Mouse (Mus musculus): Measurements from ENCODE around the gene Naip5.
"Not testable (repeated sequence)": the region's sequence is repeated elsewhere in the genome, so short reads cannot be mapped to it uniquely, and the experiment has no call there.

Gene Naip5

DNA sequence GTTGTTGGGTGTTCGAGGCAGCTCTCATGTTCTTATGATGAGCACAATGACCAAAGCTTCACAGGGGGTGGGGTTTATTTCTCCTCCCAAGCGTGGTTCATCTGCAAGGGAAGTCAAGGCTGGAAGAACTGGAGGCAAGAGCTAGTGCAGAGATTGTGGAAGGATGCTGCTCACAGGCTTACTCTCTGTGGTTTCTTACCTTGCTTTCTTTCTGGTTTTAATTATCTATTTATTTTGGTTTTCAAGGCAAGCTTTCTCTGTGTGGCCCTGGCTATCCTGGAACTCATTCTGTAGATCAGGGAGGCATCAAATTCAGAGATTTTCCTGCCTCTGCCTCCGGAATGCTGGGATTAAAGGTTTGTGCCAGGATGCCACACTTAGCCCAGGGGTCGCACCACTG, at the start of gene Naip5:
Naip5 (minus strand) TSS at position 101 of the 400 bp plus-strand sequence.
- DNase-seq (ENCODE audit: low spot score in 2 of 2): not testable (repeated sequence)

DNA sequence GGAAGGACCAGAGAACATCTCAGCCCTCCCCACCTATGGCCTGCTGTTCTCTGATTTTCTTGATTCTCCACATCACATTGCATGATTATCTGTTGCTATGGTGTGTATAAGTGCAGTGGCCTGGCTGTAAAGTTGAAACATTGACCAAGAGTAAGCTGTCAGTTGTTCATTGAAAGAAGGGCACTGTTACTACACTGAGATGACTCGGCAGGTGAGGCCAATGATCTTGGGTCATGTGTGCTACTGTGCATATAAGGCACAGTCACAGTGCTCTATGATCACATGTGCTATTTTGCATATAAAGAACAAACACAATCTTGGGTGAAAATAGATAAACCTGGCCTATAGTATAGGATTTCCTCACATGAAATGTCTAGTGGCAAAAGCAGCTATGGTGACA, 38.5 kb upstream of the Naip5 start:
- no peak for DNase-seq (ENCODE audit: low spot score in 2 of 2)

DNA sequence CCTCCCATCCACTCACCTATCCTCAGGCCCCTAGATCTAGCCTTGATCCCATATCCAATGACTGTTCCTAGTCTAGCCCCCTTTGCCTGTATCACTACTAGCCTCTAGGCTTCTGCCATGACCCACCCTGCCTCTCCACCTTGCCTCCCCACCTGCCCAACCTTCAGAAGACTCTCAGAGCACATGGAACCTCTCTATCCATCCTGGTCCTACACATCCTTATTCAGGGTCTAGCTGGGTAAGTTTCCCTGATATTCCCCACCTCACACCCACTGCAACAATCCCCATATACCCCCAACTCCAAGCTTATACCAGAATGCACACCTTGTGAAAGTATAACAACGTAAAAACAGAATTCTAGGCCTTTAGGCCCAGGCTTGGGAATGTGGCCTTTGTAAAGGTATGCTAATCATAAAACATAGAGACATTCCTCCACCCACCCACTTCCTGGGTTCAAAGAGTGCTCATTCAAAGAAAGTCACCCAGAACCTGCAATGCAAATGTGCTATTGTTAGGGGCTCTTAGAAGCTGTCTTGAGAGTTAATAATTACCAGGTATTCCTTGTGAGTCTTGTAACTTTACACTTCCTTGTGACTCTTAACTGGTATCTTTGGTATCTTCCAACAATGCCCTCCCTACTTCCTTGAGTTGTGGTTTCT, 25.5 kb upstream of the Naip5 start:
- DNase-seq (ENCODE audit: low spot score in 2 of 2): not testable (repeated sequence)

DNA sequence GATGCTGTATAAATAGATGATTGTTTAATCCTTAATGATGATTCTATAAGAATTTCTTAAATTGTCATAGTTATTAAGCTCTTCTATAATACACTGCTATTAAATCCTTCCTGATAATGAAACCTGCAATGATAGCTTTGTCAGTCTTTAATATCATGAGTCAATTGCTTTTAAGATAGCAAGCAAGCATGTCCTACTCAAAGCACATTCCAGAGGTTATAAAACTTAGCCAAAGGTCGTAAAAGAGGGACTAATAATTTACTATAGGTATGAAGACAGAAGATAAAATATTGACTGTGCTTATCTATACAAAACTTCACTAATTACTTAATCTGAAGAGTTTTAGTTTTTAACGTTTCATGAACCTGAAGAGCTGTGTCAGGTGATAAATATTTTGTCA, 10.9 kb upstream of the Naip5 start:
- DNase-seq (ENCODE audit: low spot score in 2 of 2): not testable (repeated sequence)

DNA sequence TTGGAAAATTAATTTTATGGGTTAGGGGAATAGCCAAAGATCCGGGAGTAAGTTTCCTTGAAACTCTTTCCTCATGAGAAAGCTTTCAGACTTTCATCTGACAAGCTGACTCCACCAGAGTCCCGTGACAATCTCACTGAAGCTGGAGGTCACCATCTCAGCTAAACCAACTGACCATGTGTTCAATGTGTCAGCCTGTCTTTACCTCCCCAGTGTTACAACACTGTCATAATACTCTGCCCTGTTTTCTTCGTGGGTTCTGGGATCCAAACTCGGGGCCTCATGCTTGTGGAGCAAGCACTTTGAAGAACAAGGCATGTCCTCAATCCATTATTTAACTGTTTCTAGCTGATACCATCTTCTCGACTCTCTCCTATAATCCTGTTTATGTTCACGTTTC, 9.8 kb upstream of the Naip5 start:
- DNase-seq (ENCODE audit: low spot score in 2 of 2): not testable (repeated sequence)

DNA sequence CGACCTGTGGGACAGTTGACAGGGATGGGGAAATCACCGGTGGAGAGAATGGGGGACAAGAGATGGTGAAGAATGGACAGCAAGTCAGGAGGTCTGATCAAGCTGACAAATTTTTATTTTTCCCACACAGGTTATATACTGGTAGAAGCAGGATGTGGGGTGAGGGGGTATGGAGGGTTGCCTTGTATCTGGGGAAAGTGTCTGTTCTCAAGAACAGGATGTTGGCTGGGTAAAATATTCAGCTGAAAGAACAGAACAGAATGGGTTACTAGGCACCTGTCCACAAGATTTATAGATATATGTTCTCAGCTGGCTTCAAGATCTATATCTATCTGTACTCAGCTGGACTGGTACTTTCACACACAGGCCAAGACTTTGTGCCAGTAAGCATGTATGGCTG, 5.8 kb upstream of the Naip5 start:
- DNase-seq (ENCODE audit: low spot score in 2 of 2): not testable (repeated sequence)

DNA sequence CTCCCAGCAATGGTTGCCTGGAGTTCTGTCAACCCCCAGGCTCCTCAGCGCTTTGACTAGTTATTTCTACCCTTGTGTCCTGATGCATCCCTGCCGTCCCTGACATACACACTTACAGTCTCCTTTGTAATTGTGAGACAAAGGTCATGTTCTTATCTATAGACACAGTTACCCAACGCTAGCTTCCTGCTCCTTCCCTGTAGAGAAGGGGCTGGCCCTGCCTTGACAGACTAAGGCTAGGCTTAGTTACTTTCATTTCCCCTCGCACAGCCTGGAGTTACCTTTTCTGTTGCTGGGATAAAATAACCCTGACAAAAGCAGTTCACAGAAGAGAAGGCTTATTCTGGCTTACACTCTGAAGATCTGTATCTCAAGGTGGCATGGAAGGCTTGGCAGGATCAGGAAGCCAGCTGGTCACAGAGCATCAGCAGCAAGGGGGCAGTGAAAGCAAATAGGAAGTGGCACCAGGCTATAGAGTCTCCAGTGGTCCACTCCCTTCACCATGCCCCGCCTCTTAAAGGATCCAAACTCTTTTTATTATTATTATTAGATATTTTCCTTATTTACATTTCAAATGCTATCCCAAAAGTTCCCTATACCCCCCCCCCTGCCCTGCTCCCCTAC, 885 bp upstream of the Naip5 start:
- not testable (repeated sequence) for DNase-seq (ENCODE audit: low spot score in 2 of 2)

DNA sequence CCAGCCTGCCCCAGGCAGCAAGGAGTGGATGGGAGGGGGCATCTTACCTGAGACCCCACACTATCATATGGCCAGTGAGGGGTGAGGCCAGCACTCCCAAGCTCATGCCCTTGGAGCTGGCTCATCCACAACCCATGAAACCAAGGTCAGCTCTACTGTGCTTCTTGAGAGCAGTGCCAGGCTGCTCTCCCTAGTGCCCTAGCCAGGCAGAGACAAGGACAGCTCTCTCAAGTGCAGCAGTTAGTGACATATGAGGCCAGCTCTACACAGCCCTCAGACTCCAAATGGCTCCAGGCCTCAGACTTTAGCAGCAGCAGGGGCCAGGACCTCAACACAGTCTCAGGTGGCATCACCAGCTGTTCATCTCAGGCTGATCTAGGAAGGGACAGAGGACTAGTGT, 2.4 kb downstream of the Naip5 start:
- no peak for DNase-seq (ENCODE audit: low spot score in 2 of 2)

DNA sequence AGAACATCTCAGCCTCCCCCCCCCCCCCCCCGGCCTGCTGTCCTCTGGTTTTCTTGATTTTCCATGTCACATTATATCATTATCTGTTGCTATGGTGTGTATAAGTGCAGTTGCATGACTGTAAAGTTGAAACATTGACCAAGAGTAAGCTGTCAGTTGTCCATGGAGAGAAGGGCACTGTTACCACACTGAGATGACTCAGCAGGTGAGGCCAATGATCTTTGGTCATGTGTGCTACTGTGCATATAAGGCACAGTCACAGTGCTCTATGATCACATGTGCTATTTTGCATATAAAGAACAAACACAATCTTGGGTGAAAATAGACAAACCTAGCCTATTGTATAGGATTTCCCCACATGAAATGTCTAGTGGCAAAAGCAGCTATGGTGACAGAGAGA, 32.4 kb downstream of the Naip5 start:
- DNase-seq (ENCODE audit: low spot score in 2 of 2): not testable (repeated sequence)

DNA sequence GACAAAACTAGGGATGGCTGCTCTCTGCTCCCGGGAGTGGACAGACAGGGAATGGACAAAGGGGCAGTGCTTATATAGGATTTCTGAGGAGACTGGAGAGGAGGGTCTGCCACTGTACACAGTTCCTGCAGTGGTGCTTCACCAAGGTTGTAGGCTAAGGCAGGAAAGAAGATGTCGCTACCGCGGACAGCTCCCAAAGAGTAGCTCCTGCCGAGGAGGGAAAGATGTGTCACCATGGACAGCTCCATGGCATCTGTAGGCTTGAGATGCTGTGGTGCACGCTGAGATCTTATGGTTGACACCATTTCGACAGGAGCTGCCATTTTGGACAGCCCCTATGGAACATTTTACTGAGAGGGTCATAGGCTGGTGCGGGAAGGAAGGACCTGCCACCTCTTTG, 35.6 kb downstream of the Naip5 start:
- no peak for DNase-seq (ENCODE audit: low spot score in 2 of 2)

DNA sequence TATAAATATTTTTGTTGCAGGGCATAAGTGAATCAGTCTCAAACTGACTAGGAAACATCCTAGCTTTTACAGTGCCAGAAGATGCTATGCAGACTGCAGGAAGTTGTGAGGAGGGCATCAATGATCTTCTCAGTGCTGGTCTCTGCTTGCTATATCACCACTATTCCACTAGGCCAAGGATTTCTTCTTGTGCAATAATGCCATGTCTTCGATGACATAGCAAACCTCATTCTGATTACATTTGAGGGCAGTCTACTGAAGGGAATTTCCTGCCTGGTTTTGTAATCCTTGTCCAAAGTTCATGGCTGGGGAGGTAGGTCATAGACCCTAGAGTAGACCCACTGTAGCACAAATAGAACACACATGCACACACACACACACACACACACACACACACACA, 42.8 kb downstream of the Naip5 start:
- DNase-seq (ENCODE audit: low spot score in 2 of 2): no peak

DNA sequence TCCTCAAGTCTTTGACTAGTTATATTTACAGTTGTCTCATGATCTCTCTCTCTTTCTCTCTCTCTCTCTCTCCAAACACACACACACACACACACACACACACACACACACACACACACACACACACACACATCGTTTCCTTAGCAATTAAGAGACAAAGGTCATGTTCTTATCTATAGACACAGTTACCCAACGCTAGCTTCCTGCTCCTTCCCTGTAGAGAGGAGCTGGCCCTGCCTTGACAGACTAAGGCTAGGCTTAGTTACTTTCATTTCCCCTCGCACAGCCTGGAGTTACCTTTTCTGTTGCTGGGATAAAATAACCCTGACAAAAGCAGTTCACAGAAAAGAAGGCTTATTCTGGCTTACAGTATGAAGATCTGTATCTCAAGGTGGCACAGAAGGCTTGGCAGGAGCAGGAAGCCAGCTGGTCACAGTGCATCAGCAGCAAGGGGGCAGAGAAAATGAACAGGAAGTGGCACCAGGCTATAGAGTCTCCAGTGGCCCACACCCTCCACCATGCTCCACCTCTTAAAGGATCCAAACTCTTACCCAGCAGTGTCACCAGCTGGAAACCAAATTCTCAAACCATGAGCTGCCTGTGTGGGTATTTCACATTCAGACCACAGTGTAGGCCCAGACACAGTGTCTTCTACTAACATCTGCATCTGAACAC, 44.3 kb downstream of the Naip5 start, which contains the start of gene Naip2:
Naip2 (minus strand) TSS at position 434 of the 675 bp plus-strand sequence.
- DNase-seq (ENCODE audit: low spot score in 2 of 2): not testable (repeated sequence)

DNA sequence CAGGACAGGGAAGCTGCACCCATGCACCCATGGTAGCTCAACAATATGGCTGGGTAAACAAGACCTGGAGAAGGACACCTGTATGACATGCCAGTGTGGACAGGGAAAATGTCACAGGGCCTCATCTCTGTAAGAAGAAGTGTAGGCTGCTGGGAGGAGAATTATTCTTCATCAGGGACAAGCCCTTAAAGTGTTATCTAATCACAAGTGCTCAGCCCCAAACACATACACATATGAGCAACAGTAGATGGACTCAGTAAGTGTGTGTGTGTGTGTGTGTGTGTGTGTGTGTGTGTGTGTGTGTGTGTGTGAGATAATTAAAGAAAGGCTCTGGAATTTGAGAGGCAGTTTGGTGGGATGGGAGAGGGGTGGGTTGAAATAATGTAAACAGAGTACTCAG, 45.3 kb downstream of the Naip5 start:
- no peak for DNase-seq (ENCODE audit: low spot score in 2 of 2)

DNA sequence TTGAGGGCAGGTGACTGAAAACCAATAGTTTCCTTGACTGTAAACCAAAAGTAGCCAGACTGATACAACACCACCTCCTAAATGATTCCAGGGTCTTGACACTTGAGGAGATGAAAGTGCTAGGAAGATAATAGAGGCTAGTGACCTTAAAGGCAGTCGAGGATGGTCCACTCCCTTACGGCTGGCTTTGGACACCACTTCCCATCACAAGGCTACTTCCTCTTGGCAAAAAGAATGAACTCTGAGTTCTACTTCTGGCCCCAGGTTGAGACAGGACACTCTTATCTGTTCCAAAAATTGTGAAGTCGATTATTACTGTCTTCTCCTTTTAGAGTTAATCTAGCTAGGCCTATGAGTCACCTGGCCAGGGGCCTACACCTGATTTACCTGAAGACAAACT, 50.7 kb downstream of the Naip5 start:
- DNase-seq (ENCODE audit: low spot score in 2 of 2): no peak

DNA sequence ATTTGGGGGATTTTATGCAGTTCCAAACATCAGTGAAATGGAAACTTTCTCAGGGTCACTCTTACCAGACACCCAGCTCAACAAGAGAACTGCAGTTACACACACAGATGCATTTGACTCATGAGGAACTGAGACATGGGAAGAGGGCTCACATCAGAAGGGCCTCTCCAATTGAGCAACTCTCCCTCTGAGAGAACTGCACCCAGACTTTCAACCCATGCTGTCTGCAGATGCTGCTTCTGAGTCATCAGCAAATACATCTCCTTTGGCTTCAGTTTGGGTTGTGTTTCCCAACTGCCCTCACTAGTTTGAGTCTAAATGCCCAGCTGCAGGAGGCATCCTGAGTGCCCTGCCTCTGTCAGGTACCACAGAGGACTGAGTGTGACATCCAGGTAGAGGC, 63.0 kb downstream of the Naip5 start:
- not testable (repeated sequence) for DNase-seq (ENCODE audit: low spot score in 2 of 2)

DNA sequence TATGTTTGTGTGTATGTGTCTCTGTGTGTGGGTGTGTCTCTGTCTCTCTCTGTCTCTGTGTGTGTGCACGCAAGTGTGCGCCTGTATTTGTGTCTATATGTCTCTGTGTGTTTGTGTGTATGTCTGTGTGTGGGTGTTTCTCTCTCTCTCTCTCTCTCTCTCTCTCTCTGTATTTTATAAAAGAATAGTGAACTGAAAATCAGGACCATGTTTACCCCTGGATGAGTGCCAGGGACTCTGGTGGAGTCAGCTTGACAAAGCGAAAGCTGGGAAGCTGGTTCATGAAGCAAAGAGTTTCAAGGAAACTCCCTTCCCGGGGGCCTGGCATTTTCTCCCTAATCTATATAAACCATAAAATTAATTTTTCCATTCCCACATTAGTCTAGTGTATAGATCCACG, 71.8 kb downstream of the Naip5 start:
- DNase-seq (ENCODE audit: low spot score in 2 of 2): not testable (repeated sequence)

DNA sequence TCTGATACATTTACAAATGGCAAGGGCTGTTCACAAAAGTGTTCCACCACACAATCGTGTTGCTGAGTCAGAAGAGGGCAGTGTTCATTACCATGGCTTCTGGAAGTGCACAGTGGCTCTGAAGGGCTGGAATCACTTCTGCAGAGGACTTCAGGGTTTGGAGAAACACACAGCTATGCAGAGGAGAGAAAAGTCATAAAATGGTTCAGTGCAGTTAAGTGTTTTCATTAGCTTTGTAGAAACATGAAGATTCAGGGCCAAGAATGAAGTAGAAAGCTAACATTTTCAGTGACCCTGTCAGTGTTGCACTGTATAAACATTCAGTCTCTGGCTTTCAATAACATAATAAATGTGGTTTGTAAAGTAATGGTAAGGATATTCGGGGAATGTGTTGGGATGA, 79.7 kb downstream of the Naip5 start:
- not testable (repeated sequence) for DNase-seq (ENCODE audit: low spot score in 2 of 2)

DNA sequence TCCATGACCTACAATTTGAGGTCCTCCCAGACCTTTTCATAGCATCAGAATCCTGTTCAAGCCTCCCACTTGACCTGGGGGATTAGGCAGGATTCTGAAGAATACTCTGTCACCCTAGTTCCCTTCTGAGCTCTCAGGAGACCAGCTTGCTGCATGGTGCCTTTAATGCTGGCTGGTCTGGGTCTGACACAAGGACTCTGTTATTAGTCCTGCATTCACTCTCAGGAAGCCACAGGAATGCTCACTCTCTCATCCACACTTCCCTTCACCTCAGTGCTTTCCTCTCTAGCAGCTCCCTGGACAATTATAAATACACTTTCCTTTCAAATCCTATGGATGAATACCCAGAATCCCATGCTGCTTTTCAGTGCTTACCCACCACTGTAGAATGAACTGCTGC, 83.7 kb downstream of the Naip5 start:
- not testable (repeated sequence) for DNase-seq (ENCODE audit: low spot score in 2 of 2)

All from left cerebral cortex, adult 9 months (tissue).